Mouse (Mus musculus) lung, adult 2 months (tissue): Measurements from ENCODE around the gene Zbtb3.

Experiments used
- CTCF ChIP-seq: fragments of 200-500 bp; IDR thresholded peaks from 2 replicates; pipeline ENCODE4 v1.5.1; 2011; ENCODE audit warnings: mild to moderate bottlenecking, low read length, control low read depth; ENCODE audit not compliant: insufficient read depth
- POLR2A ChIP-seq: fragments of 200-500 bp; IDR thresholded peaks from 2 replicates; pipeline ENCODE4 v1.6.1; 2011; ENCODE audit warnings: low read depth, mild to moderate bottlenecking, control low read depth, low read length, borderline replicate concordance; ENCODE audit errors: extremely low read depth

GRCm38 (mm10) chr19:8763276-8763675 lies 39.1 kb upstream of the Zbtb3 start:
- TF ChIP-seq CTCF = no peak
- TF ChIP-seq POLR2A = no peak
